Mouse (Mus musculus) cerebellum, postnatal 10 days (tissue): ENCODE data around the gene Gm8279.
"Not testable (repeated sequence)": the region's sequence is repeated elsewhere in the genome, so short reads cannot be mapped to it uniquely, and the experiment has no call there.

ENCODE experiments used
- DNase-seq, 2 experiments: peaks; one replicate each; pipeline ENCODE4 v3.0.0; 2021; ENCODE audit warnings: mixed read lengths in 2 of 2

The Gm8279 gene

GRCm38 (mm10) chr14:5131219-5131618 is at the start of gene Gm8279:
Gm8279 (plus strand) TSS chr14:5131519.
- DNase-seq: not testable (repeated sequence)

GRCm38 (mm10) chr14:5164235-5164634 is 32.9 kb downstream of the Gm8279 start, which contains the start of gene Gm3317:
Gm3317 (plus strand) TSS chr14:5164535.
- not testable (repeated sequence) for DNase-seq

- DNase-seq: not testable (repeated sequence)
These were observed 54.2 kb downstream of the Gm8279 start, which contains the start of gene Gm8271 for GRCm38 (mm10) chr14:5185493-5185892. Gm8271 (plus strand) TSS chr14:5185793.
